Mouse (Mus musculus) kidney, postnatal 14 days (tissue): ENCODE measurements around the gene Stxbp3.
"Not testable (repeated sequence)": the region's sequence is repeated elsewhere in the genome, so short reads cannot be mapped to it uniquely, and the experiment has no call there.

ENCODE experiments used
- DNase-seq: peaks from one replicate; pipeline ENCODE4 v3.0.0; 2022; ENCODE audit warnings: mixed read lengths

Gene Stxbp3

GRCm38 (mm10) chr3:108856386-108857123 lies 16.2 kb upstream of the Stxbp3 start:
- DNase-seq, result peak; percentile 46

- peak; percentile 68 for DNase-seq
These were observed 15.5 kb upstream of the Stxbp3 start for GRCm38 (mm10) chr3:108855864-108856263.

GRCm38 (mm10) chr3:108855371-108855770 lies 15.0 kb upstream of the Stxbp3 start:
- no peak for DNase-seq

- DNase-seq, result no peak
These were observed 12.9 kb upstream of the Stxbp3 start for GRCm38 (mm10) chr3:108853266-108853665.

GRCm38 (mm10) chr3:108851996-108852697 lies 11.8 kb upstream of the Stxbp3 start:
- no peak for DNase-seq

- no peak for DNase-seq
These were observed 11.2 kb upstream of the Stxbp3 start for GRCm38 (mm10) chr3:108851554-108851953.

- DNase-seq, result no peak
These were observed 10.7 kb upstream of the Stxbp3 start for GRCm38 (mm10) chr3:108851075-108851474.

GRCm38 (mm10) chr3:108850506-108850905 lies 10.2 kb upstream of the Stxbp3 start:
- DNase-seq, result peak; percentile 68

GRCm38 (mm10) chr3:108846616-108847015 lies 6.3 kb upstream of the Stxbp3 start:
- DNase-seq, result no peak

- peak; percentile 34 for DNase-seq
These were observed 4.2 kb upstream of the Stxbp3 start for GRCm38 (mm10) chr3:108844521-108844920.

GRCm38 (mm10) chr3:108844026-108844425 lies 3.7 kb upstream of the Stxbp3 start:
- DNase-seq, result no peak

GRCm38 (mm10) chr3:108840716-108841054 lies 359 bp upstream of the Stxbp3 start:
- no peak for DNase-seq

GRCm38 (mm10) chr3:108839647-108839999 lies 703 bp downstream of the Stxbp3 start:
- DNase-seq, result no peak

GRCm38 (mm10) chr3:108838980-108839379 lies 1.3 kb downstream of the Stxbp3 start:
- no peak for DNase-seq

- no peak for DNase-seq
These were observed 3.4 kb downstream of the Stxbp3 start for GRCm38 (mm10) chr3:108836931-108837330.

- DNase-seq, result not testable (repeated sequence)
These were observed 6.6 kb downstream of the Stxbp3 start for GRCm38 (mm10) chr3:108833717-108834116.

GRCm38 (mm10) chr3:108831750-108832149 lies 8.6 kb downstream of the Stxbp3 start:
- no peak for DNase-seq

GRCm38 (mm10) chr3:108830493-108830892 lies 9.8 kb downstream of the Stxbp3 start:
- DNase-seq, result peak; percentile 77

- no peak for DNase-seq
These were observed 24.7 kb downstream of the Stxbp3 start for GRCm38 (mm10) chr3:108815631-108816030.

- DNase-seq, result no peak
These were observed 29.5 kb downstream of the Stxbp3 start for GRCm38 (mm10) chr3:108810747-108811263.

- DNase-seq, result no peak
These were observed 34.7 kb downstream of the Stxbp3 start for GRCm38 (mm10) chr3:108805622-108806021.

- DNase-seq, result no peak
These were observed 42.0 kb downstream of the Stxbp3 start for GRCm38 (mm10) chr3:108798375-108798774.

GRCm38 (mm10) chr3:108797723-108798122 lies 42.6 kb downstream of the Stxbp3 start:
- no peak for DNase-seq

GRCm38 (mm10) chr3:108796386-108796785 lies 43.9 kb downstream of the Stxbp3 start:
- no peak for DNase-seq
